Mouse (Mus musculus) left cerebral cortex, adult 2 months (tissue): ENCODE measurements around the gene Zic5. TPM values are rescaled to one million over a fixed set of nuclear protein-coding genes. Genes with fewer than 3 reads are reported as not detected.
A peak's percentile ranks its signal among the peaks of the same experiment; 100 is the strongest.

Experiments used
- DNase-seq, 2 experiments: peaks; one replicate each; pipeline ENCODE4 v3.0.0; 2021 to 2022; ENCODE audit warnings: low spot score in 2 of 2, mixed read lengths in 1 of 2; ENCODE audit errors: extremely low spot score in 1 of 2
- H3K27ac ChIP-seq: fragments of 200-600 bp; 2 replicates; pipeline ENCODE4 v1.8.1; 2022
- H3K4me3 ChIP-seq: fragments of 200-600 bp; 2 replicates; pipeline ENCODE4 v1.8.1; 2022
- CTCF ChIP-seq: fragments of 200-600 bp; IDR thresholded peaks from 2 replicates; pipeline ENCODE4 v1.8.1; 2022; ENCODE audit warnings: antibody characterized with exemption, mild to moderate bottlenecking, moderate library complexity
- intact Hi-C: fragments of 180-260 bp; cut with DNase I; formaldehyde crosslinking; loops from one replicate; pipeline ENCODE4 v1.15.1; 2025
- total RNA-seq, 2 experiments: library from RNA; stranded (reverse); gene quantifications; 2 replicates each; pipeline ENCODE4 v1.2.3; 2021

Gene Zic5
- total RNA-seq, 2 experiments from 2014 or later, result 4.1 to 4.8 TPM

DNA sequence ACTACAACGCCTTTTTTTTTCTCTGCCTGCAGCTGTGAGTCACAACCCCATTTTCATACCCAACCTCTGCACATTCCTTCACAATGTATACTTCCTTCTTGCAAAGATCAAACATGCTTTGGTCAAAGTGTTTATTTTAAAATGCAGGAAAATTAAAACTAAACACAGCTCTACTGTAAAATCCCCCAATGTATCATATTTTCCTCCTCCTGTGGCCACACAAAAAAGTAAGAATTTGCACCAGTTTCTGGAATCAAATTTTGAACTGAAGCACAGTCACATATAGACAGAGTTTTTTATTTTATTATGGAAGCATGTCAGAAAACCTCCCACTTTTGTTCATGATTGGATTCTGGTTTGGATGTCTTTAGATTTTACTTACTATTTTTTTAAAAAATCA lies 21.1 kb upstream of the Zic5 start:
- intact Hi-C loops, result no loop called here
- no peak overlapping the region for H3K4me3 ChIP-seq
- DNase-seq, result no peak
- TF ChIP-seq CTCF, result no peak
- H3K27ac ChIP-seq, result peak overlapping the region; percentile 46; the same call in 1 of the 2 replicates

DNA sequence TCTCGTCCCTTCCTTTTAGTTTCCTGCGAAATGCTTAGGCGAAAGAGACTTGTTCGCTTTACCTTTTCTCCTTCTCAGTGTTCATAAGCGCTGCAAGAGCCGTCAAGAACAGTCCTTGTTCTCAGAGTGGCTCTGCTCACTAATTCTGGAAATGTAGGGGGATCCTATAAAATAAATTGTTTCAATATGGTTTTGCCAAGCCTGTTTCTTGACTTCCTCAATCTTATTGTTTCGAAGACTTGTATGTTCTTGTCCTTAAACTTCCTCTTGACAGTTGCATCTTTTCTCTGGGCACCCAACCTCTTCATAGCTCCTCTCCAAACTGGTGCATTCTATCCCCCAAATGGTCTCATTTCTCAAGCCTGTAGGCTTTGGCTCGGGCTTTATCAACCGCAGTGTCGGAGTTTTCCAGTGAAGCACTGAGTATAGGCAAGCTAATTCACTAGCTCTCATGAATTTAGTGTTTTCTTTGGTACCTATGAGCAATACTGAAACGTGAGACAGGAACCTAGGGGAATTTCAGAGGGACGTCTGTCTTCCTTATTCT lies 20.2 kb upstream of the Zic5 start:
- Histone ChIP-seq H3K4me3 (no peak overlapping the region), H3K27ac (peak overlapping the region; percentile 65)
- intact Hi-C loops, result no loop called here
- TF ChIP-seq CTCF, result no peak
- DNase-seq, result no peak

DNA sequence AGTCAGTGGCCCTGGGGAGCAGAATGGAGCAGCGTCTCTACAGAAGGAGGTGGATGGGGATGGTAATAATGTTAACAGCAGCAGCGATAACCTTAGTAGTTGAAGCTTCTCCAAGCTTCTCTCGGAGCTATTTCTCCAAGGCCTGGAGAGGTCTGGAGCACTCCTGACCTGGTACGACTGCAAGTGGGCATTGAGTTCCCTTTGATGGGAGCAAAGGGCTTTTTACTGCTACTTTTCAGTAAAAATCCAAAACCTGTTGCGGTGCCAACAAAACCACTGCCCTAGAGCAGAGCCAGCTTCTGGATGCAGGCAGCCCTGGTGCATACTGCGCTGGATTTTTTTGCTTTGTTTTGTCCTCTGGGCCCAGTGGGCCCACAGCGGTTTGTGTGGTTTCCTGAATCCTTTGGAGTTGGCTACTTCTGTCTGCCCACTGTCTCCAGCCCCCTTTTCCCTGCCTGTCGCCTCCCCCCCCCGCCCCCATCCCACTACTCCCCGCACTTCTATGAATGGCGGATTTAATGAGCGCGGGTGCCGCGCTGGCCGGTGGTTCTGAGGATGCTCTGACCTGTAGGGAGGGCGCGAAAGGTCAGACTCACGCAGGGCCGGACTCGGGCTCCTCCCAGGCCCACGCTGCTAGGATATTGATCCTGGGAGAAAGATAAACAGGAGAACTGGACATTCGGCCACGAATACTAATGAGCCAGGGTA lies 19.5 kb upstream of the Zic5 start:
- H3K27ac ChIP-seq, result peak overlapping the region; percentile 65
- no peak for TF ChIP-seq CTCF
- H3K4me3 ChIP-seq, result no peak overlapping the region

DNA sequence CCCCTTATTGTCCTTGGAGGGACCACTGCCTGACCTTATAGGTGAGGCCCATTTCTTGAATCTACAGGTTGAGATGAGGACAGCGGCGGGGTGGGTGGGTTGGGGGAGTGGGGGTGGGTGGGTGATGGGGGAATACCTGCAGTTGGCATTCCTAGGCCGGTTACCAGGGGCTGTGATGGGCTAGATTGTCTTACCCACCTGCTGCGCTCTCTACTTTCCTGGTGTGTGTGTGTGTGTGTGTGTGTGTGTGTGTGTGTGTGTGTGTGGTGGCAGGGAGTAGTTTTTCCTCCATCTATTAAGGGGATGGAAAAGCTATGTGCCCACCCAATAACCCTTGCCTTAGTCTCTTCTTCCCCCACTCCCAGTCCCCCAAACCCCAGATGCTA lies 19.0 kb upstream of the Zic5 start:
- DNase-seq, result no peak
- H3K27ac ChIP-seq, result peak overlapping the region; percentile 65; the same call in 1 of the 2 replicates
- no peak overlapping the region for H3K4me3 ChIP-seq
- TF ChIP-seq CTCF, result no peak
- intact Hi-C loops, result loop anchor here (5.0 kb wide), 1 partner anchor 393 kb away; no protein-coding TSS in a partner anchor

More for the DNA sequence above, 19.5 kb upstream of the Zic5 start:
- no peak for DNase-seq
- intact Hi-C loops, result loop anchor here (5.0 kb wide), 1 partner anchor 392 kb away; no protein-coding TSS in a partner anchor

DNA sequence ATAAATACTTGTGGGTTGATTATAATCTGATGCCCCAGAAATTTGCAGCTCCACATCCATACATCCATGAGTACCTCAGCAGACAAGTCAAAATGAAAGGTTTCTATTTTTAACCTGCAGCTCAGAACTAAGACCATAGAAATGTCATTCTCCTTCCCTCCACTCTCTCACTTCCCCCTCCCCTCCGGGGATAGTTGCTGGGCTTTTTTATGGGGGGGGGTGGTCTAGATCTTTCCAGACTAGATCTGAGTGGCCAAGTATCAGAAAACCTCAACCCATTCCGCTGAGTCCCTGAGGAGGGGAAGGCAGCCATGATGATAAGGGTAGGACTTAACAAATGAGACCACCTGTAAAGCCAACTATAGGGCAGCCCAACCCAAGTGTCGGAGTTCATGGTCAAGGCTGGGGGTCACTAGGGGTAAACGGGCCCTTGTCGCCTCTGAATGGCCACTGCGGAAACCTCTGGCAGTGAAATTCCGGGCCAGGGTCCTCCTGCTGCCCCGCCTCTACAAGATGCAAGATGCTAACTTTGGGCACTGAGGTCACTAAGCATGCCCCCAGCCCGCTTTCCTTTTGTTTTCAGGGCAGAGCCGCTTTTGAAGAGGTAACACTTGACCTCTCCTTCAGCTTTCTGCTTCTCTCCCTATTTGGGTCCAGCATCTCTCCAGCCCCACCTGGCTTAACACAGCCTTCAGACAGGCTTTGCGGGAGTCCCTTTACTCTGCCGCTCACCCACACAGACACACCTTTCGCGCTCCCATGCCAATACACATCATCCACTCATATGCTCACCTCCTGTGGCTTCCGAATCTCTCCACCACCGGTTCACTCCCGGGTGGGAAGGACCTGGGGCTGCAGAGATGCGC lies 18.3 kb upstream of the Zic5 start:
- intact Hi-C loops, result loop anchor here (5.0 kb wide), 1 partner anchor 394 kb away; no protein-coding TSS in a partner anchor

DNA sequence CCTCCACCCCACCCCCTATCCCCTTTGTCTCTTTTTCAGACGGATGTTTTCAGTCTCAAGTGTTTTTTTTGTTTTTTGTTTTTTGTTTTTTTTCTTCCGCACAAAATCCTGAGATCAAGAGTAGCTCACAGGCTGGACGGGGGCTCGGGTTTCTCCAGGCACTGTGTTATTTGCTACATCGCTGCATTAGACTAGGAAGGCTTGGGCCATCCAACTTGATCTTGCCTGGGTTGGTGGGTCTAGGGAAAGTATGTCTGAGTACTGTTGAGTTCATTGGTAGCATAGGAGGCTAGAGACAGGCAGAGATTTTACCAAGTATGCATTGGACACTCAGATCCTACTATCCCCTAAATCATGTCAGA lies 17.5 kb upstream of the Zic5 start:
- peak overlapping the region; percentile 26 for H3K4me3 ChIP-seq
- TF ChIP-seq CTCF, result no peak
- intact Hi-C loops, result loop anchor here (5.0 kb wide), 1 partner anchor 394 kb away; no protein-coding TSS in a partner anchor

More for the DNA sequence above, 18.3 kb upstream of the Zic5 start:
- DNase-seq, result no peak
- no peak for TF ChIP-seq CTCF
- Histone ChIP-seq H3K4me3 (no peak overlapping the region), H3K27ac (peak overlapping the region; percentile 72; the same call in 1 of the 2 replicates)

DNA sequence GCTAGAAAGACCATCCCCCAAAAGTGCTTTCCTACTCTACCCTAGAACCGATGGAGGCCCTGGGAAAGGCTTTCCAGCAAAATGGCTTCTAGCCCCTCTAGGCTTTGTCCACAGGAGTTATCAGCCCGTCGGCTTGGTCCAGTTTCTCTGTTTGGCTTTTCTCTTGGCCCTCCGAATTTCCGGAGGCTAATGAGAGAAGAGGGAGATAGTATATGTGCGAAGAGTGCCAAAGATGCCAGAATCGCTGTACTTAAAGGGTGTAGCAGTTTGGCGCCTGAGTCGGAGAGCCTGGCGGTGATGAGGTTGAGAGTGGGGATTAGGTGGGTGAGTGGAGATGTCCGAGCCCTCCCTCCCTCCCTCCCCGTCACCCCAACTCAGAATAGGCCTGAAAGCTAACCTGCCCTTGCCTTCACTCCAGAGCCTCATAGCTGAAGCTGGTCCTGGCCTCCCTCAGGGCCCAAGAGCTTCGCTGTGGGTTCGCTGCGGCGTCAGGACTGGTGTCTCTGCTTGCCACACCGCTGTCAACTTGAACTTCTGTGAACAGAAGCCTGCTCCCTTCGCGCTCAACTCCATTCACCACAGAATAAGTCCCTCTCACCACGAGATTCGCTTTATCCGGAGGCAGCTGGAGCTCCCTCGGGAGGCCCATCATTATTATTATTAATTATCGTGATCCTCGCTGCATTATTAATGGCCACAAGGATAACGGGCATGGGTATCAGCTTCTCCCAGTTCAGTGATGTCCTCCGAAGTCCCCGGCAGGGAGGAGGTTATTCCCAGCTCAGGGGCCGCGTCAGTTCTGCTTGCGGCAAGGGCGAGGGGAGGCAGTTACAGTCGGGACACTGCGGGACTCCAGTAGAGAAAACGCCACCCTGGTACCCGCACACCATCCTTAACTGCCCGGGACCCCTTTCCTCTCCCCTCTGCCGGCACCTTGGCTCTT lies 16.9 kb upstream of the Zic5 start:
- intact Hi-C loops, result loop anchor here (5.0 kb wide), 1 partner anchor 395 kb away; no protein-coding TSS in a partner anchor
- no peak for DNase-seq

More for the DNA sequence above, 17.5 kb upstream of the Zic5 start:
- peak overlapping the region; percentile 75 for H3K27ac ChIP-seq
- DNase-seq, result no peak

DNA sequence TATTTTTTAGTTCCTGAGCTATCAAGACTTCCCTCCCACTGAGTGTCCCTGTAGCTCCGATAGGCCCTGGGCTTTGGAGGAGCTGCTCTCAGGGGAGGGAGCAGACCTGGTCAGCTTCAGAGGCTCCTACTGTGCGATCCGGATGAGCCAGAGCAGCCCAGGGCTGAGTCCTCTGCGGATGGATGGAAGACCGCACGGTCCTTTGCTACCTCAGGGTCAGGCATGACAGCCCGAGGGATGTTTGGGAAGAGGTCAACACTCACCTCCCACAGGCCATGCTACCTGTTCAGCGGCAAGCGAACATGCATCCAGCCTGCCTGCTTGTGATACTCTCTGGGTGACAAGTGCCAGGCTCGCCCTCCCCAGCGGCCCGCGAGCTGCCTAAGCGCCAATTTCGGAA lies 15.7 kb upstream of the Zic5 start:
- no peak for DNase-seq
- intact Hi-C loops, result loop anchor here (5.0 kb wide), 1 partner anchor 396 kb away; no protein-coding TSS in a partner anchor

More for the DNA sequence above, 16.9 kb upstream of the Zic5 start:
- Histone ChIP-seq H3K4me3 (peak overlapping the region; percentile 26), H3K27ac (peak overlapping the region; percentile 75)
- TF ChIP-seq CTCF, result no peak

DNA sequence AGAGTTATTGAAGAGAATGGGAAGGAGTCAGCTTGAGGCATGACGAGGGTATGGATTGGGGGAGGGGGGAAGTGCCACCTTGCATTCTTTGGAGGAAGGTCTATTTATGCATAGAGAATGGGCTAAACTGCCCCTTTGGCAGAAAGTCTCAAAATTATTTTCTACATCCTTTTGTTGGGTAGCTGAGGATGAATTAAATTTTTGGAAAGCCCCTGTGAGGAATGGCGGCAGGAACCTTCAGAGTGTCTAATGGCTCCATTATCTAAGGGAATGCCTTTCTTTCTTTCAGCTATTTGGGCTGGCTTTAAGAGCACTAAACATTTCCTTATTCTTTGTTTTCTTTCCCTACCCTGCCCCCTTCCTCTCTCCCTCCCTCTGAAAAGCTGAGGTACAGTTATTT lies 14.9 kb upstream of the Zic5 start:
- no peak for DNase-seq
- intact Hi-C loops, result loop anchor here (5.0 kb wide), 1 partner anchor 397 kb away; no protein-coding TSS in a partner anchor
- Histone ChIP-seq H3K27ac (peak overlapping the region; percentile 75; the same call in 1 of the 2 replicates), H3K4me3 (peak overlapping the region; percentile 18)
- TF ChIP-seq CTCF, result no peak

More for the DNA sequence above, 15.7 kb upstream of the Zic5 start:
- no peak for TF ChIP-seq CTCF
- Histone ChIP-seq H3K4me3 (peak overlapping the region; percentile 28), H3K27ac (peak overlapping the region; percentile 75)

DNA sequence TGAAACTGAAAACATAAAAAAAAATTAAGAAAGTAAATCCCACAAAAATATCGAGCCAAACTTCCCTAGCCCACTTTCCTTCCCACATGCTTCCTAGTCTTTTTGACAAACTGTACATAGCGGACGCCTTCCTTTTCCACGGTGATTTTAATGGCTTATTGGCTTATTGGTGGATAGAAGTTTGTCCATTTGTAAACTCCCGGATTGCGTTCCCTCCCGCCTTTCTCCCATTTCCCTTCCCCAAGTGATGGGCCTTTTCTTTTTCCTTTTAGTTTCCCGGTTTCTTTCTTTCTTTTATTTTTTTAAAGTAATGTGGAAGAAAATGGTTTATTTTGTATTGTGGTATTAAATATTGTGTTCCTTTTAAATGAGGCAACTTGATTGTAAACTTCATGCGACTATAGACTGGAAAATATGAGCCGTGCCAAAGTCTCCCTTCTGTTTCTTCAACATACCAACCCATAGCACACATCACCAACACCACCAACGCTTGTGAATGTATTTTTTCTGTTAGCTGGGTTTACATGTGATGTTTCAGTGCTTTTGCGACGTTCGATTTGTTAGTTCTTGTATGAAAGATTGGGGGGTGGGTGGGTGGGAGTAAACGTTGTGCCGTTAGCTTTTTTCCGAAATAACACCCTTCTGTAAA lies 14.1 kb upstream of the Zic5 start:
- TF ChIP-seq CTCF, result no peak
- H3K27ac ChIP-seq, result peak overlapping the region; percentile 36; the same call in 1 of the 2 replicates
- intact Hi-C loops, result loop anchor here (5.0 kb wide), 1 partner anchor 398 kb away; no protein-coding TSS in a partner anchor

More for the DNA sequence above, 14.1 kb upstream of the Zic5 start:
- no peak for DNase-seq
- H3K4me3 ChIP-seq, result peak overlapping the region; percentile 18
